Mouse (Mus musculus): Measurements from ENCODE around the gene Cyp21a1. TPM values are rescaled to one million over a fixed set of nuclear protein-coding genes. Genes with fewer than 3 reads are reported as not detected.
"Not testable (repeated sequence)": the region's sequence is repeated elsewhere in the genome, so short reads cannot be mapped to it uniquely, and the experiment has no call there.

Cyp21a1 gene
- polyA plus RNA-seq, 1 experiment from 2014 or later: not detected

DNA sequence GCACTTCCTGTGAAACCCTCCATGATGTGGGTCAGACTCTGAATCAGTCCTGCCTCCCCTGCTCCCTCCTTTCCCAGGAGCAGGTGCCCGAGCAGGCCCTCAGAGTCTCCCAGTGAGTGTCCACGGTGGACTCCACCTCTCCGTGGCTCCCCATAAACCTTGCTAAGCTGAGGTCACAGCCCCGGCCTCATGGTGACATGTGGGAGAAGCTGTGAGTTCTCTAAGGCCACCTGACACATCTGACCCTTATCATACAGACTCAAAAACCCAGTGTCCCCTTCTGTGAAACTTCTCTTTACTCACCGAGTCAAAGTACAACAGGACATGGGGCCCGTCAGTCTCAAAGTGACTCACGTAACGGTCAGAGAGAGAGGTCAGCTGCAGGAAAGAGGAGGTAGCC is 6.5 kb upstream of the Cyp21a1 start:
- not testable (repeated sequence) for H3K4me2 ChIP-seq; H3K36me3 ChIP-seq (ENCODE audit: control insufficient read depth, insufficient read depth, low read length); H3K27ac ChIP-seq (ENCODE audit: low read depth, low read length); H3K9ac ChIP-seq (ENCODE audit: low read depth, low read length); ATAC-seq (replicated peaks; ENCODE audit: insufficient number of reproducible peaks, low FRiP score, low TSS enrichment); H3K4me1 ChIP-seq (ENCODE audit: control insufficient read depth, insufficient read depth, low read length); H3K9me3 ChIP-seq (replicated peaks; ENCODE audit: control insufficient read depth, low read length); H3K27me3 ChIP-seq (ENCODE audit: control insufficient read depth, insufficient read depth, low read length); H3K4me3 ChIP-seq (ENCODE audit: low read depth, low read length)
- WGBS (ENCODE audit: insufficient replicate concordance): 75% methylated on average over 7 of the region's 8 CpGs

DNA sequence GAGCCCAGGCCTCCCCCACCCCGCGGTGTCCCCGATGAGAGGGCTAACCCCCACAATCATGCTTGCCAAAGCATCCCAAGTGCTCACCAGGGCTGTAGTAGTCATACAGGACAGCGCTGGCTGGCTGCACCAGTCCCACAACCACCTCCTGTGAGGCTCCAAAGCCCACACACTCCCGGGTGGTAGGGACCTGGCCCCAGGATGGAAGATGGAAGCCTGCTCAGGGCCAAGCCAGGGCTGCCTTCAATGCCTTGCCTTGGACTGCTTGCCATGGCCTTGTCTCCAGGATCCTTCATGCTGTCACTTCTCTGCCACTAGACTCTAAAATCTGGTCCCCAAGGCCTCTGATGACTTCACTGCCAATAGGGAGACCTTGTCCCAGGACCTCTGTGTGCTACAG is 6.0 kb upstream of the Cyp21a1 start:
- H3K4me3 ChIP-seq (ENCODE audit: low read depth, low read length); H3K9ac ChIP-seq (ENCODE audit: low read depth, low read length); H3K27me3 ChIP-seq (ENCODE audit: control insufficient read depth, insufficient read depth, low read length); H3K36me3 ChIP-seq (ENCODE audit: control insufficient read depth, insufficient read depth, low read length); H3K9me3 ChIP-seq (replicated peaks; ENCODE audit: control insufficient read depth, low read length); H3K4me1 ChIP-seq (ENCODE audit: control insufficient read depth, insufficient read depth, low read length); ATAC-seq (replicated peaks; ENCODE audit: insufficient number of reproducible peaks, low FRiP score, low TSS enrichment); H3K4me2 ChIP-seq; H3K27ac ChIP-seq (ENCODE audit: low read depth, low read length): not testable (repeated sequence)
- 80% methylated on average over 5 of the region's 5 CpGs for WGBS (ENCODE audit: insufficient replicate concordance)

GRCm38 (mm10) chr17:34808599-34809205 is 4.3 kb upstream of the Cyp21a1 start:
- Histone ChIP-seq H3K36me3 (ENCODE audit: control insufficient read depth, insufficient read depth, low read length) (no peaks in the 10 kb centered on the region), H3K4me1 (ENCODE audit: control insufficient read depth, insufficient read depth, low read length) (no peaks in the 10 kb centered on the region), H3K9me3 (replicated peaks; ENCODE audit: control insufficient read depth, low read length) (peaks cover 4% of the 10 kb centered on the region), H3K27ac (ENCODE audit: low read depth, low read length) (no peak overlapping the region), H3K4me3 (ENCODE audit: low read depth, low read length) (no peak overlapping the region), H3K4me2 (no peak overlapping the region), H3K27me3 (ENCODE audit: control insufficient read depth, insufficient read depth, low read length) (no peaks in the 10 kb centered on the region), H3K9ac (ENCODE audit: low read depth, low read length) (no peak overlapping the region)
- WGBS (ENCODE audit: insufficient replicate concordance): 80% methylated on average over 6 of the region's 6 CpGs
- ATAC-seq (replicated peaks; ENCODE audit: insufficient number of reproducible peaks, low FRiP score, low TSS enrichment): no peak

GRCm38 (mm10) chr17:34807176-34807575 is 2.8 kb upstream of the Cyp21a1 start:
- Histone ChIP-seq H3K4me2 (no peak overlapping the region), H3K9ac (ENCODE audit: low read depth, low read length) (no peak overlapping the region), H3K4me1 (ENCODE audit: control insufficient read depth, insufficient read depth, low read length) (no peaks in the 10 kb centered on the region), H3K36me3 (ENCODE audit: control insufficient read depth, insufficient read depth, low read length) (no peaks in the 10 kb centered on the region), H3K27ac (ENCODE audit: low read depth, low read length) (no peak overlapping the region), H3K27me3 (ENCODE audit: control insufficient read depth, insufficient read depth, low read length) (no peaks in the 10 kb centered on the region), H3K9me3 (replicated peaks; ENCODE audit: control insufficient read depth, low read length) (peaks cover 4% of the 10 kb centered on the region), H3K4me3 (ENCODE audit: low read depth, low read length) (no peak overlapping the region)
- ATAC-seq (replicated peaks; ENCODE audit: insufficient number of reproducible peaks, low FRiP score, low TSS enrichment): no peak
- WGBS (ENCODE audit: insufficient replicate concordance): 57% methylated on average over 3 of the region's 3 CpGs

- Histone ChIP-seq H3K27me3 (ENCODE audit: control insufficient read depth, insufficient read depth, low read length) (no peaks in the 10 kb centered on the region), H3K4me2 (no peak overlapping the region), H3K9me3 (replicated peaks; ENCODE audit: control insufficient read depth, low read length) (peaks cover 4% of the 10 kb centered on the region), H3K4me3 (ENCODE audit: low read depth, low read length) (no peak overlapping the region), H3K27ac (ENCODE audit: low read depth, low read length) (no peak overlapping the region), H3K4me1 (ENCODE audit: control insufficient read depth, insufficient read depth, low read length) (no peaks in the 10 kb centered on the region), H3K36me3 (ENCODE audit: control insufficient read depth, insufficient read depth, low read length) (no peaks in the 10 kb centered on the region), H3K9ac (ENCODE audit: low read depth, low read length) (no peak overlapping the region)
- ATAC-seq (replicated peaks; ENCODE audit: insufficient number of reproducible peaks, low FRiP score, low TSS enrichment): no peak
- 67% methylated on average over 6 of the region's 6 CpGs for WGBS (ENCODE audit: insufficient replicate concordance)
Measured at GRCm38 (mm10) chr17:34804871-34805562, 656 bp upstream of the Cyp21a1 start.

DNA sequence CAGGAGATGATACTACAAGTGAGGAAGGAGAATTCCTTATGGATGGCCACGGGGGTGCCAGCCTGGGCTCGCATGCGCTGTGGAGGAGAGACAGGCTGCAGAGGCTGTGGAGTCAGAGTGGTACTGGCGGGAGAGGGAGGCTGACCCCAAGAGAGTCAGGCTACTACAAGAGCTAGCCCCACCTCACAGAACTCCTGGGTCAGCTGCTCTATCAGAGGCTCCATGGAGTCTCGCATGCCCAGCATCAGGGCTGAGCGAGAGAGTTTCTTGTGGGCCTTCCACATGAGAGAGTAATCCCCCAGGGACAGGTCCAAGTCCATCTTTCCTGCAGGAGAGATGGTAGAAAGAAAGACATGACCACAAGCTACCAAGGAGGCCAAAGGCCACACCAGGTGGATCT is 994 bp downstream of the Cyp21a1 start:
- H3K9ac ChIP-seq (ENCODE audit: low read depth, low read length); ATAC-seq (replicated peaks; ENCODE audit: insufficient number of reproducible peaks, low FRiP score, low TSS enrichment): not testable (repeated sequence)
- 83% methylated on average over 6 of the region's 6 CpGs for WGBS (ENCODE audit: insufficient replicate concordance)

DNA sequence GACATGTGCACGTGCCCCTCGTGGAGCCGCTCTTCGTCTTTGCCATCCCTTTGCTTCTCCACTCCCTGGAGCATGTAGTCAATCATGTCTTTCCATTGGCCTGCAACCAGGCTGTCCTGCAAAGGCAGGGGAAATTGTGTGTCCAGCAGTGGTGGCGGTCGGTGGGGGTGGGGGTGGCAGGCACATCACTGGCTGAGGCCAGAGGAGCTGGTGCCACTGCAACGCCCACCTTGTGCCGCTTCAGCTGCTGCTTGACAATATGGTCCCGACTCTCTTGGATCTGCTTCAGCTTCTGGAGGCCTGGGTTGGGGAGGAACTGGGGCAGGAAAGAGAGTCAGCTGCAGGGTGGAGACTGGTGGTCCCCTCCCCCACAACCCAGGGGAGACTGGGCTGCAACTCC is 1.6 kb downstream of the Cyp21a1 start:
- H3K36me3 ChIP-seq (ENCODE audit: control insufficient read depth, insufficient read depth, low read length); H3K27me3 ChIP-seq (ENCODE audit: control insufficient read depth, insufficient read depth, low read length); H3K4me2 ChIP-seq; H3K4me1 ChIP-seq (ENCODE audit: control insufficient read depth, insufficient read depth, low read length); ATAC-seq (replicated peaks; ENCODE audit: insufficient number of reproducible peaks, low FRiP score, low TSS enrichment); H3K9me3 ChIP-seq (replicated peaks; ENCODE audit: control insufficient read depth, low read length); H3K9ac ChIP-seq (ENCODE audit: low read depth, low read length); H3K27ac ChIP-seq (ENCODE audit: low read depth, low read length); H3K4me3 ChIP-seq (ENCODE audit: low read depth, low read length): not testable (repeated sequence)
- 90% methylated on average over 9 of the region's 9 CpGs for WGBS (ENCODE audit: insufficient replicate concordance)

More for the DNA sequence above, 994 bp downstream of the Cyp21a1 start:
- H3K9me3 ChIP-seq (replicated peaks; ENCODE audit: control insufficient read depth, low read length); H3K4me1 ChIP-seq (ENCODE audit: control insufficient read depth, insufficient read depth, low read length); H3K27ac ChIP-seq (ENCODE audit: low read depth, low read length); H3K4me2 ChIP-seq; H3K4me3 ChIP-seq (ENCODE audit: low read depth, low read length); H3K27me3 ChIP-seq (ENCODE audit: control insufficient read depth, insufficient read depth, low read length); H3K36me3 ChIP-seq (ENCODE audit: control insufficient read depth, insufficient read depth, low read length): not testable (repeated sequence)

DNA sequence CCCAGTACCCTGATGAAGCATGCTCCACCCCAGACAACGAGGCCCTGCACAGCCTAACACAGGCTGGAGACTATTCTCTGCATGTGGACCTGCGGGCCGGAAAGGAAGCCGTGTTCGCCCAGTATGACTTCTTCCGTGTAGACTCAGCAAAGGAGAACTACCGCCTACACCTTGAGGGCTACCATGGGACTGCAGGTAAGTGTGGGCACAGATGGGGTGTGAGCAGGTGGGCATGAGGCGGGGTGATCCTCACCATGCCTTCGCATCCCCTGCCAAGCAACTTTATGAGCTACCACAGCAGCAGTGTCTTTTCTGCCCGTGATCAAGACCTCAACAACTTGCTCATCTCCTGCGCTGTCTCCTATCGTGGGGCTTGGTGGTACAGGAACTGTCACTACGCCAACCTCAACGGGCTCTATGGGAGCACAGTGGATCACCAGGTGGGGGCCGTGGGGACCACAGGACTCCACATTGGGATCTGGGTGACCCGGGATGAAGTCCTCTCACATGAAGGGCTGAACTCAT is 3.5 kb downstream of the Cyp21a1 start:
- 81% methylated on average over 16 of the region's 16 CpGs for WGBS (ENCODE audit: insufficient replicate concordance)
- not testable (repeated sequence) for H3K27ac ChIP-seq (ENCODE audit: low read depth, low read length); H3K4me2 ChIP-seq; H3K4me1 ChIP-seq (ENCODE audit: control insufficient read depth, insufficient read depth, low read length); H3K4me3 ChIP-seq (ENCODE audit: low read depth, low read length); H3K36me3 ChIP-seq (ENCODE audit: control insufficient read depth, insufficient read depth, low read length); H3K9me3 ChIP-seq (replicated peaks; ENCODE audit: control insufficient read depth, low read length); H3K9ac ChIP-seq (ENCODE audit: low read depth, low read length); H3K27me3 ChIP-seq (ENCODE audit: control insufficient read depth, insufficient read depth, low read length); ATAC-seq (replicated peaks; ENCODE audit: insufficient number of reproducible peaks, low FRiP score, low TSS enrichment)

GRCm38 (mm10) chr17:34799531-34799925 is 4.8 kb downstream of the Cyp21a1 start:
- H3K4me2 ChIP-seq: no peak overlapping the region
- no peak overlapping the region for H3K9ac ChIP-seq (ENCODE audit: low read depth, low read length)
- no peak overlapping the region for H3K4me3 ChIP-seq (ENCODE audit: low read depth, low read length)
- H3K9me3 ChIP-seq (replicated peaks; ENCODE audit: control insufficient read depth, low read length): no peaks in the 10 kb centered on the region
- no peaks in the 10 kb centered on the region for H3K27me3 ChIP-seq (ENCODE audit: control insufficient read depth, insufficient read depth, low read length)
- H3K27ac ChIP-seq (ENCODE audit: low read depth, low read length): no peak overlapping the region
- H3K36me3 ChIP-seq (ENCODE audit: control insufficient read depth, insufficient read depth, low read length): no peaks in the 10 kb centered on the region
- ATAC-seq (replicated peaks; ENCODE audit: insufficient number of reproducible peaks, low FRiP score, low TSS enrichment): no peak
- WGBS (ENCODE audit: insufficient replicate concordance): 80% methylated on average over 4 of the region's 4 CpGs
- H3K4me1 ChIP-seq (ENCODE audit: control insufficient read depth, insufficient read depth, low read length): no peaks in the 10 kb centered on the region
